Mouse (Mus musculus) layer of hippocampus, adult 2 months (tissue): ENCODE measurements at regions not wholly inside any gene's neighbourhood (a gene's known extent, or its start where the extent isn't known, plus 50 kb on each side); places are given as distances from the start of the nearest gene placed in this dataset.

Source experiments
- DNase-seq, 2 experiments: peaks; one replicate each; pipeline ENCODE4 v3.0.0; 2022; ENCODE audit warnings: low spot score in 2 of 2
- H3K27ac ChIP-seq: fragments of 200-600 bp; 2 replicates; pipeline ENCODE4 v1.8.1; 2022
- H3K4me3 ChIP-seq: fragments of 200-600 bp; 2 replicates; pipeline ENCODE4 v1.8.1; 2022; ENCODE audit warnings: mild to moderate bottlenecking
- CTCF ChIP-seq: fragments of 200-600 bp; conservative IDR thresholded peaks from 2 replicates; pipeline ENCODE4 v1.8.1; 2022; ENCODE audit warnings: antibody characterized with exemption, mild to moderate bottlenecking, moderate library complexity

DNA sequence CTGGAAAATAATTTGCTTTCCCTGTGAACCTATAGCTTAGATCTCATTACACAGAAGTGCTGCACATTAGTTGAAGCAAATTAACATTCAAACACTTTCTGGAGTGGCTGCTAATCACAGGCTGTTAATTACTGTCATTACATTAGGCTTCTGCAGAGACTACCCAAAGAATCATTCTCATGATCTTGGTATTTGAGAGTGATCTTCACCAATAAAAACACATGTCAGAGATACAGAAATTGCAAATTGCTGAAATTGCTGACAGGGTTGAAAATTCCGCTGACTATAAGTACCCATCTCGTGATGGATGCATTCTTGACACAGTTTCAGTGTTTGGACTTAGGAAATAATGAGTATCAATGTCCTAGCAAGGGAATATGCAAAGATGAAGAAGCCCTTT lies 185.7 kb upstream of the Atp5g3 start:
- no peak for TF ChIP-seq CTCF
- DNase-seq: no peak
- H3K27ac ChIP-seq: no peak overlapping the region
- H3K4me3 ChIP-seq: no peak overlapping the region

DNA sequence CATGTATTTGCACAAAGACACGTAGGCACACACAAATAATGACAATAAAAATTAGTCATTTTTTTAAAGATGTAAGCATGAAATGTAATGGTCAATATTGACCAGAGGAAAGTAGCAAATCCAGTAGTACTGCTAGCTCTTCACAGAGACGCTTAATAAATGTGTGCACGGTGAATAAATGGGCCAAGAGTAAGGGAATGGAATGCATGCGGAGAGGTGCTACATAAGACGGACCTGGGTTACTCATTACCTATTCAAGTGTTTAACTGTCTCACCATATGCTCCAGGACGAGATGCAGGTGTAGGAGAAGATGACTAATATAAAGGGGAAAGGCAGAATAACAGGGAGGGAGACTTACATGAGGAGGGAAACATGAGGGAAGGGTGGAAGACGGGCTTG lies 182.4 kb upstream of the Atp5g3 start:
- no peak for TF ChIP-seq CTCF
- no peak for DNase-seq
- no peak overlapping the region for H3K4me3 ChIP-seq
- no peak overlapping the region for H3K27ac ChIP-seq

DNA sequence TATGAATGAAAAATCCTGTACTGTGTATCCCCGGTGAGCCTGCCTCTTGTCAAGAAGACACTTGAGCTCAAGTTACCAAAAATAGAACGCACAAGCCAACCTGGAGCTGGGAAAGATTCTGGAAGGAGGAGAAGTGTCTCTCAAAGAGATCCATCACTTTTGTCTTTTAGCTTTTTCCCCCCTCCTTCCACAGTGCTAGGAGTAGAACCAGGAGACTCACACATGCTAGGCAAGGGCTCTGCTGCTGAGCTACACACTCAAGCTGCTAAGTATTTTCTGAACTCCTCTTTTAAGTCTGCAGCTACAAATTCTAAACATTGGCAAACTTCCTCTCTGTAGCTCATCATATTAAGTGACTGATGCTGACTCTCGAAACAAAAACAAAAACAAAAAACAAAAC lies 176.2 kb upstream of the Atp5g3 start:
- Histone ChIP-seq H3K4me3 (no peak overlapping the region), H3K27ac (no peak overlapping the region)
- TF ChIP-seq CTCF: no peak
- no peak for DNase-seq

DNA sequence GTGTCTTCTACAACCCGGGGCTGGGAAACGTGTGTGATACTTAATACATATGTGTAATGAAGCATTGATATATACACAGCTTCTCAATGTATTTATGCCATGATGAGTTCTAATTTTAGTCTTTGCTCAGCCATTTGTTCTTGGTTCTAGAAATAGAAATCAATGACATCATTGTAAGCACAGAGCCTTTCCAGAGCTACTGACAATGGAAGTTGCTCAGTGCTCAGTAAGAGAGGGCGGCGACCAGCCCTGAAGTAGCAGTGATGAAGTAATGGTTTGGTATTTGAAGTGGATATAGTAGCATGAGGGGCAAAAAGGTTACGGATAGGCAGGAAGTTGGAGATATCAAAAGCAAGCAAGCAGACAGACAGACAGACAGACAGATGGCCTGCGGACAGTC lies 173.8 kb upstream of the Atp5g3 start:
- no peak for TF ChIP-seq CTCF
- DNase-seq: no peak
- H3K27ac ChIP-seq: no peak overlapping the region

DNA sequence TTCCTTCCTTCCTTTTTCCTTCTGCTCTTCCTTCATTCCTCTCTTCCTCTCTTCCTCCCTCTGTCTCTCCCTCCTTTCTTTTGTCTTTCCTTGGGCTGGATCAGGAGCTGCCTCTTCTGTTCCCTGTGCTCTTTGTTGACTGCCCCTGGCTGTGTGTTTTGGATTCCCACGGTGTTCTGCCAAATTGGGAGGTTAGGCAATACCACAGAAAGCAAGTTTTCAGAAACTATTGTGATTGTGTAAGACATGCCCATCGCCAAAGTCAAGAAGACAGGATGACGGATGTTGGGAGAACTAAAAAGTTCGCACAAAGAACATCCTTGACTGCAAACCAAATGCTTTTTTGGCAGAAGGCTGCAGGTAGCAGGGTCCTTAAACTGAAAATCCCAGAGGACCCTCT lies 165.6 kb upstream of the Atp5g3 start:
- no peak overlapping the region for H3K27ac ChIP-seq
- TF ChIP-seq CTCF: no peak
- H3K4me3 ChIP-seq: no peak overlapping the region
- DNase-seq: no peak

More for the DNA sequence above, 173.8 kb upstream of the Atp5g3 start:
- no peak overlapping the region for H3K4me3 ChIP-seq

DNA sequence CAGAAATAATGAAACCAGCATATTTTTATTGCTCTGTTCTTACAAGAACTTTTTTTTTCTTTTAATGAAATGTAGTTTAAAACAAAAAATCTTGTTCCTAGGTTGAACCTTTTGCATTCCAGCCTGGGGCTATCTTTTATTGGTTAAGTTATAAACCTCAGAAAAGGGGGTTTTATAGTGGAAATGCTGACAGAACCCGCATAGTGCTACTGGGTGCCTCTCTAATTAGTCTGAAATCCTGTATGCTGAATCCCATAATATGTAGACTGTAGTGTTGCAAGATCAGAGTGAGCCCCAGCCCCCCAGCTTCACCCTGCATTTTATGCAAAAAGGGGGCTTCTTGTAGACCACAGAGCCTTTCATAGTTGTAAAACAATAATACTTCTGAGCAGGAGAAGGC lies 164.4 kb upstream of the Atp5g3 start:
- DNase-seq: no peak
- Histone ChIP-seq H3K27ac (no peak overlapping the region), H3K4me3 (no peak overlapping the region)
- no peak for TF ChIP-seq CTCF

DNA sequence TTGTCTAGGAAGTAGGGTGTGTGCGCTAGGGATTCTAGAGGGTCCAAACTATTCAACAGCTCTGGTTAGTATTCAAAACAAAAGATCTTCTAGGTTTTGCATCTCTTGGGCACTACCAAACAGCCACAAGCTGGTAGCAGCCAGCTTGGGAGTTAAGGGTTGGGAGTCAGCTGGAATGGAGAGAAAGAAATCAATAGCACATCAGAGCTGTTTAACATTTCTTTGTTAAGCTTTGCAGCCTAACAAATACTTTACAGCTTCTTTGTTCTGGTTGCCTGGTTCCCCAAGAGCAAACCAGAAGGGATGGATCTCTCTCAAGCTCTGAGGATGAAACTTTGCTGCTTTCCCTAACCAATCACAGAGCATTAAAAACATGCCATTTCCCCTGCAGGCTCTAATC lies 162.3 kb upstream of the Atp5g3 start:
- no peak for TF ChIP-seq CTCF
- no peak for DNase-seq
- H3K27ac ChIP-seq: no peak overlapping the region
- H3K4me3 ChIP-seq: no peak overlapping the region

DNA sequence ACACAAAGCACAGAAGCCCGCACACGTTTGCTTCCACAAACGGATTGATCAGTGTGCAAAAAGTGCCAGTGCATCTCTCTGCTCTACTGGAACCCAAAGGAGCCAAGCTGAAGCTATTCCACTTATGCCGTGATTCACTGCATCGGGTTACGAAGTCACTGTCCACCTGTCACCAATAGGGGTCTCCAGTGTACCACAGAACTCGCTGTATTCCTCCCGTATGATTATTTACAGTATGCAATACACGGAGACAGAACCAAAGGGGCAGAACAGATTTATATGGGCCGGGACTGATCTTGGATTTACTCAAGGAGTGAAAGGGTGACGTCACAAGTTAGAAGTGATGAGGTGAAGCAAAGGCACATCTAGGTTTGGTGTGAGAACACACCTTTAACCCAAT lies 155.5 kb upstream of the Atp5g3 start:
- no peak overlapping the region for H3K27ac ChIP-seq
- DNase-seq: peak; percentile 71 to 72
- no peak overlapping the region for H3K4me3 ChIP-seq
- peak; percentile 97 for TF ChIP-seq CTCF

DNA sequence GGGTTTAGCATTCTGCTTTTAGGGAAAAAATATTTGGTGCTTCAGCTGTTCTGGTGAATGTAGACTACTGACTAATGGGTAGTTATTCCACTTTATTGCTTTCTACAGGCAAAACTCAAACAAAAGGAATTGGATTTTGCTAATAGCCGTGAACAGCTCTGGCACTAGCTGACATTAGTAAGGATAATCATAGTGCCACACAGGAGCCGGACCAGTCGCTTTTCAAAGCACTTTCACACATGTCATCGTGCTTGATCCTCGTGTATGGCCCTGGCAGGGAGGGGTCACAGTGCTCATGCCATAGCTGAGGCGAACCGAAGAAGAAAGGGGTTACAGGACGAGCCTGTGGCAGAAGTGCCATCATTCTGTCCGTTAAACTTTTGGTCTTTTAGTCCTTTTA lies 153.2 kb upstream of the Atp5g3 start:
- no peak for DNase-seq
- Histone ChIP-seq H3K4me3 (no peak overlapping the region), H3K27ac (no peak overlapping the region)
- no peak for TF ChIP-seq CTCF

DNA sequence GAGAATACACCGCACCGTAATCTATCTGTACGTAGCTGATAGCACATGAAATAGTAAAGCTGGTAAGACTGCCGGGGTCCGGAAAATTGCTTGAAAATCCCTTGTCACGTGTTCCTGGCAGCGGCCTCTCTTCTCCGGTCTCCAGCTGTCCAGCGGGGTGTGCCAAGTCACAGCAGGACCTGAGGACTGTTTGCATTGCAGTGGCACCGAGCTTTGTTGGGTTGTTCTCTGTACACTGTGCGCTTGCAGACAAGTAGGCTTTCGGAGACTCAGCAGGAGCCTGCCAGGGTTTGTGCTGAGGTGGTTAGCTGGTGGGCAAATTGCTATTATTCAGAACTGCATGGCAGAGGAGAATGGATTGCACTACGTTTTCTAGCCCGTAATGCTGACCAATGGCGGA lies 152.7 kb upstream of the Atp5g3 start:
- Histone ChIP-seq H3K27ac (no peak overlapping the region), H3K4me3 (peak overlapping the region; percentile 40)
- no peak for TF ChIP-seq CTCF

DNA sequence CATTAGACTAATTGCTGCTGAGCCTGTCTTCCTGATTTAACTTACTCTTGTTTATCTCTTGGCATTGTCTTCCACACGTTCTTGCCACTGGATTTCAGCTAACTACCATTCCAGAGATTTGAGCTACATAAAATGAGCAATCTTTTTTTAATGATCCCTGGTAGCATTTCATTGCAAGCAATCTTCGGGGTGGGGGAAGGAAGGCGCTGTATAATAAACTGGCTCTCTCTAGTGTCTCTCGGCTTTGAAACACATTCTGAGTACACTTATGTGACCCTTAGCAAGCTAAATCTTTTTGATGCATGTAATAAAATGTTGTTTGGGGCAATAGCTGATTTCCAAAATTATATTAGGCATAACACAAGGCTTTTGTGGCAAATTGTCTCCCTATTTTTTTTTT lies 152.2 kb upstream of the Atp5g3 start:
- Histone ChIP-seq H3K4me3 (no peak overlapping the region), H3K27ac (no peak overlapping the region)
- DNase-seq: no peak
- TF ChIP-seq CTCF: no peak

More for the DNA sequence above, 152.7 kb upstream of the Atp5g3 start:
- peak in 1 of 2 experiments; percentile 1 for DNase-seq

DNA sequence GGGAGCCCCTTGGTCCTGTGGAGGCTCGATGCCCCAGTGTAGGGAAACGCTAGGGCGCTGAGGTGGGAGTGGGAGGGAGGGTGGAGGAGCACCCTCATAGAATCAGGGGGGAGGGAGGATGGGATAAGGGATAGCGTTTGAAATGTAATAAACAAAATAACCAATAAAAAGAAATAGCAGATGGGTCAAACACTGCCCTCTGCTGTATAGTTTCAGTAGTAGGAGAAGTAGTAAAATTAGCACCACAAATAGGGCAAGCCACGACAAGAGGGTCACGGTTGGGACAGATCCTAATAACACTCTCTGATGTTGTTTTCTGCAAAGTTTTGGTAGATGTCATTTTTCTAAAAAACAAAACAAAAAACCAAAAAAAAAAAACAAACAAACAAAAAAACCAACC lies 131.3 kb upstream of the Atp5g3 start:
- DNase-seq: no peak

DNA sequence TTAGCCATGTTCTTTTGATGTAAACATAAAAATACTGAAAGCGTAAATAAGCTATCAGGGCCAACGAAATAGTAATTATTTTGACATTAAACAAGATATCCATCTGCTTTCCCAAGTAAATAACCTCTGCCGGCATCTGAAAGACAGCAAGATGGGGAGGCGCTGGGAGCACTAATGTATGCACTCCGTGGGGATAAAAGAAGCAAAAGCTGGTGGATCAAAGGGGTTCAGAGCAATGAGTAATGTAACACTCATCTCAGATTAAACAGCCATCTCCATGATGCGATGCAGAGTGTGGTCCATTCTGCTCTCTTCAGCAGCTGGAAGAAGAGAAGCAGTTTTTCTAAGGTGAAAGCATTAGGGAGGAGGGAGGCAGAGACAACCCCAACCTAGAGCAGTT lies 128.5 kb upstream of the Atp5g3 start:
- Histone ChIP-seq H3K4me3 (no peak overlapping the region), H3K27ac (no peak overlapping the region)
- no peak for TF ChIP-seq CTCF
- no peak for DNase-seq

More for the DNA sequence above, 131.3 kb upstream of the Atp5g3 start:
- peak; percentile 63 for TF ChIP-seq CTCF
- H3K4me3 ChIP-seq: no peak overlapping the region
- no peak overlapping the region for H3K27ac ChIP-seq

DNA sequence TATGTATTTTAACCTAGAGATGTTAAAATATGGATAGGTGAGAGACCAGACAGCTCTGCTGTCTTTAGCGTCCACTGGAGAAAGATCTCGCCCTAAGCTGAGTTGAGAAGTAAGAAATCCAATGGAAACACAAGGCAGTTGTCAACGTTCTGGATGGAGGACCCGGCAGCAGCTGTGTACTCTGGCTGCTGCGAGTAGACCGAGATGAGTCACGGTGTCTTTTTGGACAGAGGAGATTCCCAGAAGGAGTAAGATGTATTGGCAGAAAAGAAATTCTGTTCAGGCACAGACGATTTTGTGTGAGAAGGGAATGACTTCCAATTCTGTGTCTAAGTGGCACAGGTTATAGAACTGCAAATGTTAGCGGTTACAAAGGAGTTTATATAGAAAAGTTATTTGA lies 124.9 kb upstream of the Atp5g3 start:
- no peak for DNase-seq
- TF ChIP-seq CTCF: no peak

DNA sequence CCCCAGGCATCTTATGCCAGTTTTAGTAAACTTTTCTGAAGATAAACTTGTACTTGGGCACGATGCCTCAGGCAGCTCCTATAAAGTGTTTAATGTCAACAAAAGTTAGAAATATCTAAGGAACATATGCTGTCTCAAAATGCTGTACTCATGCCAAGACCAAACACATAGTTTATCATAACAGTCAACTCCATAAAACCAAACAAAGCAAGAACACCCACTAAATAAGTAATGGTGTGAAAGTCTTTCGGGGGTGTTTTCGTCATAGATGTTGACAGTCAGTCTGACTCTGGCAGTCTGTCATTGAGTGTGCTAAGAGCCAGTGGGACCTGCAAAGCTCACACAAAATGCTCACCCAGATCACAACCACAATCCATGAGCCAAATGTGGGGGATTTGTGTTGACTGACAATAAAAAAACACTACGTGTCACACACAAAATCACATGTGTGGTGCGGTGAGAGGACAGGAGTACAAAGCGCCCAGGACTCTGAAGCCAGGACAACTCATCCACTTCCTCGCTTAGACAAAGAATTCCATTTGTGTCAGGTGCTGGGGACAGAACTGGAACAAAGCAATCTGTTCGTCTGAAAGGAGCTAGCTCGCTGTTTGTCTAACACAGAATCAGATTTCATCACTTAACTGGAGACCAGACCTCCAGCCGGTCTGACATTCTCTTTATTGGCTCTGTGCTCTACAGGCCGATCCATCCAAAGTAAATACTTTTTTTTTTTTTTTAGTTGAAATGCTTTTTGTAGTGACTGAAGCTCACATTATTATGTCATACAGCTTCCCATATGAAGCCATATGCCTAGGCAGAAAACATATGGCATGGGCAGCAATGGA lies 121.3 kb upstream of the Atp5g3 start:
- DNase-seq: no peak
- TF ChIP-seq CTCF: no peak
- Histone ChIP-seq H3K27ac (no peak overlapping the region), H3K4me3 (no peak overlapping the region)

More for the DNA sequence above, 124.9 kb upstream of the Atp5g3 start:
- Histone ChIP-seq H3K4me3 (no peak overlapping the region), H3K27ac (no peak overlapping the region)
